ENCODE assay signal across 22 mouse cellular contexts in the genomic region with DNA sequence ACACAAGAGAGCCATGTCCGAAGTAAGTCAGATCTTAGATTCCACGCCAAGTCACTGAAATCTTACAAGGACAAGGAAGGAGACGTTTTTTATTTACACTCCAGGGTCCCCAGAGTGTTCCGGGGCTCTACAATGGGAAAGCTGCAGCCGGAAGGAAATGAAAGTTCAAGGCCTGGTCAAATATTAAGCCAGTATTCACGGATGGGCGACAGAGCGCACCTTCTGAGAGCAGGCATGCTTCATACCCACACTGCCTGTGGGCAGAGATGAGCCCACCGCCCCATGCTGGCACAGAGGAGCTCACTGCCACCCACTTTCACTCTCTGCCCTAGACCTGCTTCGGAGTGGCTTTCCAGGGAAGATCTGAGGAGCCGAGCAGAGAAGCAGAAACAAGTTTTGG.
A peak's percentile ranks its signal among the peaks of the same experiment; 100 is the strongest.
DNase-seq lines count a peak whose midpoint lies in the region; ATAC-seq and TF ChIP-seq lines count a peak whose summit lies in the region.
"Had no signal": no experiment of that assay in that cellular context is flagged by ENCODE, and none has a peak within 500 bp of the region (broad histone marks: within the 10 kb centered on the region; RNA-seq: fewer than 3 reads in every experiment).

No protein-coding gene starts in this region.

- H3K4me2 ChIP-seq in lung, embryonic 14.5 days: no peak overlapping the region
- peak overlapping the region; percentile 30; the same call in 1 of the 2 replicates for H3K4me2 ChIP-seq in intestine, postnatal 0 days (replicated peaks; ENCODE audit: low read depth)
- H3K4me2 ChIP-seq: embryonic facial prominence, embryonic 15.5 days; heart, embryonic 12.5 days; limb, embryonic 12.5 days; liver, embryonic 13.5 days; midbrain, embryonic 12.5 days had no signal

- H3K9ac ChIP-seq in lung, embryonic 14.5 days: no peak overlapping the region
- no peak overlapping the region for H3K9ac ChIP-seq in intestine, postnatal 0 days (ENCODE audit: low read depth, low read length)
- H3K9ac ChIP-seq: embryonic facial prominence, embryonic 15.5 days; heart, embryonic 12.5 days; limb, embryonic 12.5 days; liver, embryonic 13.5 days; midbrain, embryonic 12.5 days had no signal

- H3K9me3 ChIP-seq in lung, embryonic 14.5 days (ENCODE audit: low read depth, low read length): no peaks in the 10 kb centered on the region
- no peaks in the 10 kb centered on the region for H3K9me3 ChIP-seq in intestine, postnatal 0 days (ENCODE audit: control insufficient read depth)
- H3K9me3 ChIP-seq: embryonic facial prominence, embryonic 15.5 days; forebrain, embryonic 10.5 days; heart, embryonic 12.5 days; limb, embryonic 12.5 days; liver, embryonic 13.5 days; midbrain, embryonic 12.5 days had no signal

- H3K27ac ChIP-seq in lung, embryonic 14.5 days (ENCODE audit: low read depth): 0 out of 2 replicates have a peak overlapping the region, but pooled peaks have one; percentile 24
- H3K27ac ChIP-seq in intestine, postnatal 0 days (ENCODE audit: low read depth, low read length): no peak overlapping the region
- H3K27ac ChIP-seq: embryonic facial prominence, embryonic 15.5 days; forebrain, embryonic 10.5 days; limb, embryonic 12.5 days; liver, embryonic 13.5 days; macrophage; midbrain, embryonic 12.5 days had no signal

- WGBS in lung, embryonic 14.5 days: 65% methylated on average over 11 of the region's 11 CpGs
- WGBS in intestine, postnatal 0 days: 39% methylated on average over 11 of the region's 11 CpGs

- no peaks in the 10 kb centered on the region for H3K27me3 ChIP-seq in lung, embryonic 14.5 days (ENCODE audit: insufficient read depth, low read length)
- H3K27me3 ChIP-seq in intestine, postnatal 0 days (replicated peaks; ENCODE audit: control insufficient read depth, insufficient read depth, low read length): no peaks in the 10 kb centered on the region
- H3K27me3 ChIP-seq: midbrain, embryonic 12.5 days had no signal

- no peak for DNase-seq in lung, embryonic 14.5 days
- DNase-seq in lung, postnatal 14 days: no peak
- peak; percentile 77 for DNase-seq in kidney, adult 9 months
- DNase-seq in kidney, postnatal 36 days: peak; percentile 65 to 71
- DNase-seq in cerebellum, adult 9-10 months: no peak
- DNase-seq in frontal cortex, postnatal 14 days (ENCODE audit: low spot score in 2 of 2): no peak
- DNase-seq: adrenal gland, postnatal 25 days; cerebellum, adult 2 months; gastrocnemius, postnatal 36 days; layer of hippocampus, adult 9-11 months; liver, embryonic 13.5 days; right cerebral cortex, adult 18-20 months; spleen, adult 18-20 months; thymus, adult 18-20 months had no signal

- TF ChIP-seq CTCF in lung, embryonic 14.5 days (IDR thresholded peaks at IDR 0.05; ENCODE audit: low read depth): no peak
- no peak for TF ChIP-seq CTCF in intestine, postnatal 0 days (IDR thresholded peaks at IDR 0.05; ENCODE audit: low read depth)

- ATAC-seq in lung, embryonic 14.5 days (ENCODE audit: insufficient read depth): no peak
- no peak for ATAC-seq in intestine, postnatal 0 days
- ATAC-seq: activated CD4-positive, CD25-positive, alpha-beta regulatory T cell, adult 4 months had no signal

- 0 out of 2 replicates have a peak, but pooled peaks cover 8% of the 10 kb centered on the region for H3K4me1 ChIP-seq in lung, embryonic 14.5 days (ENCODE audit: insufficient read depth)
- peaks cover 5% of the 10 kb centered on the region; the same call in 1 of the 2 replicates for H3K4me1 ChIP-seq in intestine, postnatal 0 days (replicated peaks; ENCODE audit: control insufficient read depth, insufficient read depth, low read length)
- H3K4me1 ChIP-seq: liver, embryonic 13.5 days had no signal

- no peak overlapping the region for H3K4me3 ChIP-seq in lung, embryonic 14.5 days (ENCODE audit: low read depth, low read length)
- no peak overlapping the region for H3K4me3 ChIP-seq in intestine, postnatal 0 days (ENCODE audit: low read depth, low read length)
- H3K4me3 ChIP-seq: embryonic facial prominence, embryonic 15.5 days; forebrain, embryonic 10.5 days; heart, embryonic 12.5 days; limb, embryonic 12.5 days; liver, embryonic 13.5 days; midbrain, embryonic 12.5 days had no signal

- no peaks in the 10 kb centered on the region for H3K36me3 ChIP-seq in lung, embryonic 14.5 days (ENCODE audit: insufficient read depth)
- no peaks in the 10 kb centered on the region for H3K36me3 ChIP-seq in intestine, postnatal 0 days (ENCODE audit: control insufficient read depth, insufficient read depth)
- H3K36me3 ChIP-seq: embryonic facial prominence, embryonic 15.5 days; forebrain, embryonic 10.5 days; heart, embryonic 12.5 days; limb, embryonic 12.5 days; liver, embryonic 13.5 days; midbrain, embryonic 12.5 days had no signal

Comparison
In these comparisons a context has a peak if more than half of its experiments do, and no peak if none do; other contexts are left out.
1. DNase-seq: peak in kidney, adult 9 months (single experiment) and kidney, postnatal 36 days (2 of 2); none in lung, embryonic 14.5 days (single experiment), lung, postnatal 14 days (single experiment), cerebellum, adult 9-10 months (single experiment) and frontal cortex, postnatal 14 days (0 of 2).